Mouse (Mus musculus) layer of hippocampus, postnatal 14 days (tissue): ENCODE data around the gene Kctd12. TPM values are rescaled to one million over a fixed set of nuclear protein-coding genes. Genes with fewer than 3 reads are reported as not detected.

Source experiments
- DNase-seq, 2 experiments: peaks; one replicate each; pipeline ENCODE4 v3.0.0; 2021 to 2022; ENCODE audit warnings: low spot score in 2 of 2, mixed read lengths in 1 of 2
- microRNA-seq, 2 experiments: library from miRNA; unstranded; fragments of <30 nt; microRNA quantifications; one replicate each; pipeline ENCODE4 v1.2.0; 2021
- total RNA-seq, 2 experiments: library from RNA; stranded (reverse); gene quantifications; 2 replicates each; pipeline ENCODE4 v1.2.3; 2021

Kctd12 gene
- total RNA-seq, 2 experiments from 2014 or later = 101 to 112 TPM

- no peak for DNase-seq
Observed at GRCm38 (mm10) chr14:102966241-102966640, 16.2 kb downstream of the Kctd12 start.

- DNase-seq = no peak
Observed at GRCm38 (mm10) chr14:102965841-102966240, 16.6 kb downstream of the Kctd12 start.

GRCm38 (mm10) chr14:102962019-102962418, 20.4 kb downstream of the Kctd12 start:
- no peak for DNase-seq

- DNase-seq = no peak
Observed at GRCm38 (mm10) chr14:102953511-102953910, 28.9 kb downstream of the Kctd12 start.

- DNase-seq = no peak
Observed at GRCm38 (mm10) chr14:102951974-102952373, 30.5 kb downstream of the Kctd12 start.

- no peak for DNase-seq
Observed at GRCm38 (mm10) chr14:102947796-102948195, 34.6 kb downstream of the Kctd12 start.

GRCm38 (mm10) chr14:102942222-102942843, 40.1 kb downstream of the Kctd12 start:
- DNase-seq = no peak

GRCm38 (mm10) chr14:102934878-102935277, 47.6 kb downstream of the Kctd12 start:
- no peak for DNase-seq

GRCm38 (mm10) chr14:102930933-102931332, 51.5 kb downstream of the Kctd12 start:
- no peak for DNase-seq

- DNase-seq = no peak
Observed at GRCm38 (mm10) chr14:102929545-102929944, 52.9 kb downstream of the Kctd12 start.

- DNase-seq = no peak
Observed at GRCm38 (mm10) chr14:102927847-102928466, 54.5 kb downstream of the Kctd12 start.

Small RNAs within 50 kb of the gene (microRNA-seq; reads per million reads assigned to microRNA genes)
- gene Mir5130 = 2.3 to 4.3 reads per million in 2 experiments

Other genes with a start within 250 kb of the Kctd12 start
- gene Acod1, start 64.3 kb upstream of the Kctd12 start, total RNA-seq = not detected
- 1 to 10 TPM; 6.4 to 8.9 TPM for gene Cln5, start 87.6 kb upstream of the Kctd12 start, total RNA-seq
- 10 to 100 TPM; 71.5 to 71.8 TPM for gene Fbxl3, start 116.9 kb upstream of the Kctd12 start, total RNA-seq